Mouse (Mus musculus) CH12.LX (cell line): Measurements from ENCODE around the gene Sec61g. TPM values are rescaled to one million over a fixed set of nuclear protein-coding genes. Genes with fewer than 3 reads are reported as not detected.

Source experiments
- DNase-seq: peaks from one replicate; pipeline ENCODE4 v3.0.0-alpha.2; 2013; ENCODE audit errors: extremely low read depth
- H3K27ac ChIP-seq: 2 replicates; pipeline ENCODE4 v1.5.1; 2012; ENCODE audit warnings: low read depth, mild to moderate bottlenecking, control low read depth, moderate library complexity; ENCODE audit not compliant: insufficient read depth
- H3K27me3 ChIP-seq: replicated peaks from 2 replicates; pipeline ENCODE3; 2012; ENCODE audit warnings: inconsistent platforms
- H3K36me3 ChIP-seq, 2 experiments: replicated peaks in 1 of 2; 2 replicates each; pipeline versions ENCODE3 to v1.6.1; 2012; ENCODE audit warnings: inconsistent platforms in 1 of 2, low read length in 1 of 2, mild to moderate bottlenecking in 1 of 2, mixed read lengths in 1 of 2, moderate library complexity in 1 of 2; ENCODE audit not compliant: control insufficient read depth in 1 of 2, insufficient read depth in 1 of 2
- H3K4me1 ChIP-seq, 2 experiments: 2 replicates each; pipeline ENCODE4 v1.6.1; 2012; ENCODE audit warnings: inconsistent platforms in 1 of 2, moderate library complexity in 1 of 2; ENCODE audit not compliant: insufficient read depth in 2 of 2, control insufficient read depth in 1 of 2
- H3K4me2 ChIP-seq: 2 replicates; pipeline ENCODE4 v1.6.1; 2012; ENCODE audit warnings: low read depth, mild to moderate bottlenecking, control low read depth; ENCODE audit not compliant: poor library complexity, insufficient read depth, severe bottlenecking
- H3K4me3 ChIP-seq, 3 experiments: fragments of 150-350 bp in 1 of 3; sonication (generic) in 1 of 3; replicated peaks in 1 of 3; 2 replicates each; pipeline versions ENCODE3 to v1.5.1; 2011 to 2012; ENCODE audit warnings: low read depth in 2 of 3, low read length in 2 of 3, mild to moderate bottlenecking in 2 of 3, moderate library complexity in 2 of 3, control low read depth in 1 of 3, improper control_type of control experiment in 1 of 3, inconsistent platforms in 1 of 3, mixed read lengths in 1 of 3; ENCODE audit not compliant: poor library complexity in 1 of 3
- H3K79me2 ChIP-seq: replicated peaks from 2 replicates; pipeline ENCODE4 v1.6.1; 2012; ENCODE audit warnings: mild to moderate bottlenecking, moderate library complexity; ENCODE audit not compliant: control insufficient read depth, poor library complexity, insufficient read depth, severe bottlenecking; ENCODE audit errors: extremely low read depth
- H3K9ac ChIP-seq: 2 replicates; pipeline ENCODE4 v1.6.1; 2012; ENCODE audit warnings: low read depth, mild to moderate bottlenecking, control low read depth, moderate library complexity; ENCODE audit not compliant: insufficient read depth
- H3K9me3 ChIP-seq: replicated peaks from 2 replicates; pipeline ENCODE3; 2012; ENCODE audit warnings: low read length, inconsistent platforms, mixed read lengths
- CHD2 ChIP-seq: IDR thresholded peaks from 2 replicates; pipeline ENCODE4 v1.6.1; 2011; ENCODE audit warnings: low read length, improper control_type of control experiment
- E2F4 ChIP-seq: IDR thresholded peaks from 2 replicates; pipeline ENCODE4 v1.6.1; 2011; ENCODE audit warnings: low read depth, low read length, improper control_type of control experiment; ENCODE audit not compliant: insufficient replicate concordance
- MXI1 ChIP-seq: IDR thresholded peaks from 2 replicates; pipeline ENCODE4 v1.6.1; 2011; ENCODE audit warnings: mild to moderate bottlenecking, low read depth, low read length, improper control_type of control experiment
- PAX5 ChIP-seq: IDR thresholded peaks from 2 replicates; pipeline ENCODE4 v1.6.1; 2012; ENCODE audit warnings: low read length, inconsistent platforms, mixed read lengths
- POLR2AphosphoS2 ChIP-seq: IDR thresholded peaks from 2 replicates; pipeline ENCODE4 v1.6.1; 2011; ENCODE audit warnings: low read depth, low read length, improper control_type of control experiment
- RCOR1 ChIP-seq: conservative IDR thresholded peaks from 2 replicates; pipeline ENCODE4 v1.6.1; 2012; ENCODE audit warnings: low read depth, mild to moderate bottlenecking, inconsistent platforms, low read length, improper control_type of control experiment
- SIN3A ChIP-seq: IDR thresholded peaks from 2 replicates; pipeline ENCODE4 v1.6.1; 2012; ENCODE audit warnings: low read length, improper control_type of control experiment, inconsistent platforms
- SMC3 ChIP-seq: IDR thresholded peaks from 2 replicates; pipeline ENCODE4 v1.6.1; 2011; ENCODE audit warnings: low read depth, low read length, improper control_type of control experiment
- TBP ChIP-seq: conservative IDR thresholded peaks from 2 replicates; pipeline ENCODE4 v1.6.1; 2011; ENCODE audit warnings: low read depth, low read length, improper control_type of control experiment
- TCF12 ChIP-seq: IDR thresholded peaks from 2 replicates; pipeline ENCODE4 v1.6.1; 2014; ENCODE audit warnings: low read depth, mild to moderate bottlenecking, inconsistent platforms, low read length, improper control_type of control experiment
- ZMIZ1 ChIP-seq: IDR thresholded peaks from 2 replicates; pipeline ENCODE4 v1.6.1; 2012; ENCODE audit warnings: low read depth, mild to moderate bottlenecking, inconsistent platforms, low read length, improper control_type of control experiment
- dilution Hi-C: fragments of 300-500 bp; cut with MboI; formaldehyde crosslinking; loops from 2 replicates; pipeline ENCODE4 v1.14.3; 2020; ENCODE audit warnings: low sequenced_read_pairs; ENCODE audit not compliant: extremely low pct_unique_long_range_greater_than_20kb, extremely low pct_ligation_motif_present
- in situ Hi-C: fragments of 300-500 bp; cut with MboI; formaldehyde crosslinking; loops from 3 replicates; pipeline ENCODE4 v1.14.3; 2019; ENCODE audit warnings: low sequenced_read_pairs, low pct_ligation_motif_present, low pct_unique_long_range_greater_than_20kb, mixed read lengths
- polyA plus RNA-seq: library from polyadenylated mRNA; unstranded; fragments of >175 nt; gene quantifications from 2 replicates; pipeline ENCODE4 v1.2.1, GENCODE M21; 2012; ENCODE audit warnings: low read depth; ENCODE audit not compliant: insufficient read length
- total RNA-seq, 2 experiments: library from RNA; depleted of rRNA; stranded (reverse); fragments of 300-350 nt in 1 of 2; fragments of >200 nt in 1 of 2; gene quantifications; 2 replicates each; pipeline ENCODE4 v1.2.3; 2012 to 2014

Sec61g gene
- total and polyA plus RNA-seq, 3 experiments = 21.7 to 139 (median 64.5) TPM

DNA sequence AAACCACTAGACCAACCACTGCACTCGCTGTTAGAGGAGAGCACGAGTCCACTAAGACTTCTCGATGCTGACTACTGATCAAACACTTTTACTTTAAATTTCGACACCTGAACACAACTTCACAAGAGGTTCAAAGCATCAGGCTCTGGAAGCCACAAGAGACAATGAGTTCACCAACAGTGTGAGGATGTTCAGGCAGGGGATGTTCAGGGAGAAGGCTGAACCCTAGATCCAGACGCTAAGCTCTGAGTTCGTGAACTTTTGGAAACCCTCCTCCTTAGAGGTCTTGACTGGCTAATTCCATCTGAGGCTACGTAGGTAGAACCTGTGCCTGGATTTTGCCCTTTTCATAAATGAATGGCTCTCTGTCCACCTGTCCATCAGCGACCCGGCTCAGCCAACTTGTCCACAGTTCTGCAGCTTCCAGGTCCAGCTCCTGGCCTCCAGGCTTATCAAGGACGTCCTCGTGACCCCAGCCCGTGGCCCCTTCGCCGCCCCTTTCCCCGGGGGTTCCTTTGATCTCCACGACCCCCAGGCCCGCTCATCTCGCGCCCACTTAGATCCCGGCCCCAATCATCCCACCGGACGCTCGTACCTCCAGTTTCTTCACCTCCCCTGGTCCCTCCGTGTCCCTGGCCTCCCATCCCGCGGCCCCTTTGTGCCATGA, 766 bp downstream of the Sec61g start:
- Histone ChIP-seq H3K4me2 (peak overlapping the region; percentile 98), H3K36me3 (peaks cover 25 to 41% of the 10 kb centered on the region in 2 experiments), H3K9me3 (no peaks in the 10 kb centered on the region), H3K4me3 (peak overlapping the region; percentile 86 to 99 (median 95)), H3K4me1 (peaks cover 3 to 46% of the 10 kb centered on the region in 2 experiments; a peak in 3 of 4 replicates), H3K27ac (peak overlapping the region; percentile 34), H3K79me2 (peaks cover 37% of the 10 kb centered on the region), H3K27me3 (no peaks in the 10 kb centered on the region), H3K9ac (peak overlapping the region; percentile 98)
- dilution Hi-C loops = no loop called here
- in situ Hi-C loops = no loop called here
- no peak for DNase-seq
- TF ChIP-seq MXI1 (0 out of 2 replicates have a peak, but pooled peaks have one; percentile 44), PAX5 (no peak)

DNA sequence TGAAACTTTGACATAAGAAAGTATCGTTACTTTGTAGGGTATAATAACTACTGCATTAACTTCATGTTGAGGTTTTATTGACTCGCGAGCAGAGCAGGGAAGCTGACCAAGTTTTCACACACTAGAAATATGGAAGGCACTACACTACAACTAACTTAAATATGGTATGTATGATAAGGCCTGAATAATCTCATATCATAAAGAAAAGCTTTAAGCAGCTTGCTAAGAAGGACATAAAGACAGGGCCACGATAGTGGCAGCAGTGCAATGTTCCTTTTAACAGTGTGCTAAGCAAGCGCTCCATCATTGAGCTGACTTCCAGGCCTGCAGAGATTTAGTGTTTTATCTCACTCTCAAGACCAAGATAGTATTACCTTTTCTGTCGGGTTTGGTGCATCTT, 2.3 kb downstream of the Sec61g start:
- Histone ChIP-seq H3K4me1 (peaks cover 3 to 46% of the 10 kb centered on the region in 2 experiments; a peak in 3 of 4 replicates), H3K79me2 (peaks cover 37% of the 10 kb centered on the region), H3K27ac (no peak overlapping the region), H3K4me3 (no peak overlapping the region), H3K9ac (0 out of 2 replicates have a peak overlapping the region, but pooled peaks have one; percentile 98), H3K36me3 (peaks cover 32 to 55% of the 10 kb centered on the region in 2 experiments), H3K27me3 (no peaks in the 10 kb centered on the region), H3K4me2 (peak overlapping the region; percentile 47), H3K9me3 (no peaks in the 10 kb centered on the region)
- no peak for DNase-seq
- in situ Hi-C loops = no loop called here
- TF ChIP-seq POLR2AphosphoS2 (0 out of 2 replicates have a peak, but pooled peaks have one; percentile 49), SMC3 (no peak)
- dilution Hi-C loops = no loop called here

DNA sequence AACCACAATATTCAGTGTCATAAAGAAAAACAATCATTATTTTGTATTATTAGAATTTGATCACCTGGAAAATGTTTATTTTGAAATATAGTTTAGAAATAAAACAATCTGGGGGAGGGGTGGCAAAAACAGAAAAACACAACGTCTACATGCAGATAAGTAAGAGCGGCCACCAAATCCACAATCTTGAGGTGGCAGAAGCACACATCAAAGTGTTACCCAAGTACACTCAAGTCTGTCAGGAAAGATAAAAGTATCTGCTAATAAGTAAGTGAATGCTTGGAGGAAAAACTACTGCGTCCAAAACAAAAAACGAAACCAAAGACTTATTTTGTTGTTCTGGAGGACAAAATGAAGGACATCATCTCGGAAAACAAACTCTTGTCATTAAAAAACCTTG, 5.1 kb downstream of the Sec61g start:
- Histone ChIP-seq H3K9ac (no peak overlapping the region), H3K4me1 (peaks cover 0 to 35% of the 10 kb centered on the region in 2 experiments; a peak in 2 of 4 replicates), H3K4me2 (no peak overlapping the region), H3K36me3 (peaks cover 39 to 68% of the 10 kb centered on the region in 2 experiments), H3K27ac (no peak overlapping the region), H3K9me3 (no peaks in the 10 kb centered on the region), H3K4me3 (no peak overlapping the region), H3K27me3 (no peaks in the 10 kb centered on the region), H3K79me2 (peaks cover 37% of the 10 kb centered on the region)
- DNase-seq = no peak
- TF ChIP-seq POLR2AphosphoS2 = no peak
- in situ Hi-C loops (no loop called here), dilution Hi-C loops (no loop called here)

- in situ Hi-C loops (no loop called here), dilution Hi-C loops (no loop called here)
- peaks cover 35% of the 10 kb centered on the region for H3K79me2 ChIP-seq
- no peak overlapping the region for H3K4me2 ChIP-seq
- TF ChIP-seq RCOR1 (no peak), CHD2 (no peak), ZMIZ1 (no peak), TCF12 (no peak), TBP (no peak), E2F4 (no peak), SIN3A (no peak), MXI1 (no peak)
- DNase-seq = no peak
- H3K27ac ChIP-seq = no peak overlapping the region
- no peak overlapping the region for H3K9ac ChIP-seq
- no peaks in the 10 kb centered on the region for H3K27me3 ChIP-seq
- no peak overlapping the region for H3K4me3 ChIP-seq
- peaks cover 39 to 68% of the 10 kb centered on the region in 2 experiments for H3K36me3 ChIP-seq
- H3K9me3 ChIP-seq = no peaks in the 10 kb centered on the region
- peaks cover 0 to 35% of the 10 kb centered on the region in 2 experiments; a peak in 2 of 4 replicates for H3K4me1 ChIP-seq
Observed at GRCm38 (mm10) chr11:16502744-16503143, 5.5 kb downstream of the Sec61g start.
